Mouse (Mus musculus) 416B (cell line): ENCODE measurements around the gene Zan.
A peak's percentile ranks its signal among the peaks of the same experiment; 100 is the strongest.

Experiments used
- DNase-seq: peaks from one replicate; pipeline ENCODE4 v3.0.0; 2011; ENCODE audit warnings: low read depth

Gene Zan

DNA sequence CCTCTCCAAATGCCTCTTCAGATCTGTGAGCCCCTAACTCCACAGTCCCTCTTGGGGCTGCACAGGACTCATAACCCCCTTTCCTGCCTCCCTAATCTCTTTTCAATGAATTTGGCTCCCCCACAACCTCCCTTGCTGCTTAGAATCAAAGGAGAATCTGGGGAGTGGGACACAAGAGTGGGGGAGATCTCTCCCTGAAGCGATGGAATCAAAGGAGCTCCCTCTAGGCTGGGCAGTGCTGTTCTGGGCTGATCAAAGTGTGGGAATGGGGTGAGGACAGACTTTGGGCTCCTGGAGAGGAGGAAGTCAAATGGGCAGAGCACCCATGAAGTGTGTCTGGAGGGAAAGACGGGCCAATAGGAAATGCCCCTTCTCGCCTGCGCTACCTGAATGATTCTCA lies 125.5 kb downstream of the Zan start:
- DNase-seq: no peak

DNA sequence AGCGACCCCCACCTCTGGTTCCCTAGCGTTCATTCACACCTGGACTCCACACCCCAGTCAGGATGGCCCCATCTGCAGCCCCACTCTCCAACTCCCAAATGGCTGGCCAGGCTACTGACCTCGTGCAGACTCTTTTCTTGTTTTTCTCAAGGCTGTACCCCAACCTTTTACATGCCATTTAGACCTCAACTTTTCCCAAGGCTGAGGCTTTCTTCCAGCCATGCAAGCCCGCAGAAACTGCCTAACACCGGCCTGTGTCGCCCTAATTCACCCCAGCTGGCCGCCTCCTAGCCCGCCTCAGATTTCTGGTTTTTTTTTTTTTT lies 125.8 kb downstream of the Zan start:
- DNase-seq: no peak

DNA sequence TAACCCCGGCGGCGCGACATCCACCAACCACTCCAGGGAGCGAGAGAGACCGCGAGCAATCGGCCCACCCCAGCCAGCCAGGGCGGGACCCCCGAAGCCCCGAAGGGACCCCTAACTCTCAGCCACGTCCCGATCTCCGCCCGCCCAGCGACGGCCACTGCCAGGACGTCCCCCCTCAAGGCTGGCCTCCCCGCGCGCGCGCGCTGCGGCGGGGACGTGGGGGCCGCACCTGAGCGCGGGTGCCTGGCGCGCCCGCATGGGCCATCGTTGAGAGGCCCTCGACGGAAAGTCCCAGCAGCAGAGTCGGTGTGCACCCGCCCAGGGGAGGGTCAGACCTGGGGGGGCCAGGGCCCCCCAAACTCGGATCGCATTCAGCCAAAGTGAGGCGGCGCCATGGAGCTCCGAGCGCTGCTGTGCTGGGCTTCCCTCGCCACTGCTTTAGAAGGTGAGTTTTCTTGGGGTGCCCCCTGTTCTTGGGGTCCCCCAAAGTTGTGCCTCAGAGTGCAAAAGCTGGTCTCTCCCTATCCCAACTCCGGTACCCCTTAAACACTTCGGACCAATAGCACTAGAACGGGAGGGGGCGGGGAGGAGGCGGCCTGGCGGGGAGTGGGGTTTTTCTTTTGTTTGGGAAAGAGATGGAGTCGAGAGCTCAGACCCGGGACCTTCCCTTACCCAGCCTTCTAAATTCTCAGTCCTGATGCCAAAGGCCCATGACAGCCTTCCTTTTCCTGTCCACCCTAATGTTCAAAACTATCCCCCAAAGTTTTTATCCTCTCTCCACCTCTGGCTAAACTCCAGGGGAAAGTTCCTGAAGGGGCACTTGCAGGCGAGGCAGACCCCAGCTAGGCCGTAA lies 126.4 kb downstream of the Zan start:
- no peak for DNase-seq

DNA sequence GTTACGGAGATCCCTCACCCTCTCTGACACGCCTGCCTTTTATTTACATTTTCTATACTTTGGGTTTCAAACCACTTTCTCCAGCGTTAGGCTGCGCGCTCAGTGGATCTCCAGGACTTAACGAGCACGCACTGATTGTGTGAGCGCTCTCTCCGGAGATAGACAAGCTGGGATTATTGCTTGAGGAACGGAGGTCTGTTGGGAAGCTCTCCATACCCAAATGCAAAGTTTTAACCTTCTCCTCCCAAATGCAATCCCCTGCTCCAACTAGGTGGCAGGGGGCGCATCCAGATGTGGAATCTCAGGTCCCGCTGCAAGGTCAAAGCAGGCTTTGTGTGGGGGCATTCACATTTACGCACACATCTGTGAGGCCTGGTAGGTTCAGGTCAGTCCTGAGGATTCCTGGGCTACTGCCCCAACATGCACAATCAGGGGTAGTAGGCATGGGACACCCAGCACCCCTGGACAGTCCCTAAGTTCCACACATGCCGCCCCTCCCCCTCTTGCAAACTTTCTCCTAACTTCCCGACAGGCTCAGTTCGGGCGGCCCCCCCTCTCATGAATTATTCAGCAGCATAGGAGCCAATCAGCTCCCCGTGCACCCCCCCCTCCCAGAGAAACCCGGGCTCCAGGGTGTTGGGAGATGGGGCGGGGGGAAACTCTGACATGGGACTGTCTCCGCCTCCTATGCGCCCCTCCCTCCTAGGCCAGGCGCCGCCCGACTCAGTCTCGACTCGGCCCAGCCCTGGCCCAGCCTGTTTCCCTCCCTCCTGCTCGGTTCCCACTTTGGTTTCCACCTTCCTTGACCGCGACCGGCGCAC lies 127.3 kb downstream of the Zan start, which contains the start of gene Ephb4:
Gene Ephb4, plus strand, starts transcription at position 726 of the 821 bp plus-strand sequence.
- no peak for DNase-seq

DNA sequence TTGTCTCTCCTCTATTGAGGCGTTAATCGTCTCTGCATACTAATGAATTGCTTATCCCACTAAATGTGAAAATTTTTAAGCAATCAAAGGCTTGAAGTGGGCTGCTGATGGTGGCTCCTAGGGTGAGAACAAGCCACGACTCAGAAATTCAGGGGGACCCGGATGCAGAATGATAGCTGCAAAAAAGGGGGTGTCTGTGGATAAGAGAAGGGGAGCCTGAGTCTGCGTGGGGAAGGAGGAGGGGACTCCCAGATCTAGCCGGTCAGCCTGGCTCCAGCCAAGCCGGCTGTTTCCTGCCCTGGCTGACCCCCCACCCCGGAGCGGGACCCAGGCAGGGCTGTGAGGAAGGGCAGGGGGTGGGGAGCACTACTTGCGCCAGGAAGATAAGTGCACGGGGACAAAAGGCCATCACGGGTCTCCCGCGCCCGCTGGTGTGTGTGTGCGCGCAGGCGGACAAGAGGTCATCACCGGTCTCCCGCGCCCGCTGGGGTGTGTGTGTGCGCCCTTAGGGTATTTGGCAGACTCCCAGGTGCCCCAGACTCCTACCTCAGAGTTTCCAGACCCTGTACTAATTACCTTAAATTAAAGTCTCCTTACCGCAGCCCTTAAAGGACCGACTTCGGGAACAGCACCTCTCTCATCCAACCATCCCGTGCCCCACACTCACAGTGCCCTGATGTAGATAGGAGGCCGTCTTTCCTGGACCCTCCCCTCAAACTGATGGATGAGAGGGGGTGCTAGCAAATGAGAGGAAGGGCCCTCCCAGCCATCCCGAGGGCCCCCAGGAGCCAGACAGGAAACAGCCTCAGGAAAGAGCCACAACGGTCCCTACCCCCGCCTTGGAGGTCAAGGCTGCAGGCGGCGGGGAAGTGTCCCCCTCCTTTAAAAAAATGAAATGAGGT lies 128.1 kb downstream of the Zan start:
- no peak for DNase-seq

DNA sequence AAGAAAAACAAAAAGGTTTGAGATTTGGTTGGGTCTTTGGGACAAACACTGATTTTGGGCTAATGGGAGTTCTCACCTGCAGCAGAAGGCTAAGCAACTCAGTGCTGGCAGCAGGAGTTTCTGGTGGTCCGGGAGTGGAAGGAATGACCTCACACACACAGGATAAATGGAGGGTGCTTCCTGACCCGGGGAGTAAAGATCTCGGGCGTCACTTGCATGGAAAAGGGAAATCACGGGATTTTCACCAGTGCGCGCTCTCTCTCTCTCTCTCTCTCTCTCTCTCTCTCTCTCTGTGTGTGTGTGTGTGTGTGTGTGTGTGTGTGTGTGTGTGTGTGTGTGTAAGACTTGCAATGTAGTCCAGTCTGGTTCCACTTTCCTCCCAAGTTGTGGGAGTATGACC lies 129.0 kb downstream of the Zan start:
- no peak for DNase-seq

DNA sequence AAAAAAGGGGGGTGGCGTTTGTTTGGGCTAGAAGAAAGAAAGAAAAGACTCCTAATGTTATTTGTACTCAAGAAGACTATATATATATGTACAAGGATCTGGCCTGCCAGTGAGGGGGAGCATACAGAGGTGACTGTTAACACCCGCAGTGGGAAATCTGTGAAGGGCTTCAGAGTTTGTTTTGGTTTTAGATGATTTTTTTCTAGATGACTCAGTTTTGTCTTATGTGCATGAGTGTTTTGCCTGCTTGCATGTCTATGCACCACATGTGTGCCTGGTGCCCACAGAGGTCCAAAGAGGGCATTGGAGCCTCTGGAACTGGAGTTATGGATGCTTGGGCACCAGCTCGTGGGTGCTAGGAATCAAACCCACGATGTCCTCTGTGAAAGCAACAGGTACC lies 129.9 kb downstream of the Zan start:
- DNase-seq: no peak

DNA sequence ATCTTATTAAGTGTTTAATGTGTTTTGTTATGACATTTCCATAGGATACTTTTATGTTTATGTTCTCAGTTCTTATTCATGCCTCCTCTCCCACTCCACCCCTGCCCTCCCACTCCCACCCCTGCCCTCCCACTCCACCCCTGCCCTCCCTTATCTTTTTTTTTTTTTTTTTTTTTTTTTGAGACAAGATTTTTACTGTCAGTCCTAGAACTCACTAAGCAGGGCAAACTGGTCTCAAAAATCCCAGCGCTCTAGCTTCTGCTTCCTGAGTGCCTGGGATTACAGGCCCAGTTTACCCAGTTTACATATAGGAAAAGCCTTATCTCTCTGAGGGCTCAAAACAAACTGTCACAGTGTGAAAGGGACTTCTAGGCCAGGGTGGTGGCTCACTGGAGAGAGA lies 130.5 kb downstream of the Zan start:
- DNase-seq: no peak

DNA sequence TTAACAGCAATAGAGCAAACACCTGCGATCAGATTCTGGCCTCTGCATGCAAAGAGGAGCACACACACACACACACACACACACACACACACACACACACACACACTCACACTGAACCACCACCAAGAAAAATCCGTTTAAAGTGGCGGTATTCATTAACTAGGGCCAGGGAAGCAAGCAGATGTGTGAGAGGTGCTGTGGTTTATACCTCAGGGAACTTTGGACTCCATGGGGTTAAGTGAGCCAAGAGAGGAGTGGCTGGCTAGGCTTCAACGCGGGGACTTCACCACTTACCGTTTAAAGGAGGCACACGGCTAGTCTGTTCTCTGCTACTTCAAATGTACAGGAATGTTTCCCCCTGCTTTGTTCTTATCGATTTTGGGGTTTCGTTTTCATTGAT lies 131.0 kb downstream of the Zan start:
- DNase-seq: no peak

DNA sequence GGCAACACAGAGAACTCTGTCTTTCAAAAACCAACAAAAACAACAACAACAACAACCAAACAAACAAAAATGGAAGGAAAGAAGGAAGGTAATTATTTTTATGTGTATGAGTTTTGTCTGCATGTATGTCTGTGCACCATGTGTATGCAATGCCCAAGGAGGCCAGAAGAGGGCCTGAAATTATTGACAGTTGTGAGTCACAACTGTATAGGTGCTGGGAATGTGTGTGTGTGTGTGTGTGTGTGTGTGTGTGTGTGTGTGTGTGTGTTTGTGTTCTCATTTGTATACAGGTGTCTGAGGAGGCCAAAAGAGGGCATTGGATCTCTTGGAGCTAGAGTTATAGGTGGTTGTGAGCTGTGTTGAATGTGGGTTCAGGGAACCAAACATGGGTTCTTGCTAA lies 133.0 kb downstream of the Zan start:
- no peak for DNase-seq

DNA sequence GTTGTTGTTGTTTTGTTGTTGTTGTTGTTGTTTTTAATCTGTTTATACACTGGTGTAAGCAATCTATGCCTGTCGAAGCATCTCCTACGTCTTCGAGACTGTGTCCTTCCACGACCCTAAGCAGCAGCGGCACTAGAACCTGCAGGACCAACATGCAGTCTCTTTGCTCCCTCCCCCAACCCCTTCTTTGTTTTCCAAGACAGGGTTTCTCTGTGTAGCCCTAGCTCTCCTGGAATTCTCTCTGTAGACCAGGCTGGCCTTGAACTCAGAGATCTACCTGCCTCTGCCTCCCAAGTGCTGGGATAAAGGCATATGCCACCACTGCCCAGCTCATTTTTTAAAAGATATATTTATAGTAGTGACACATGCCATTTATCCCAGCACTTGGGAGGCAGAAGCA lies 133.5 kb downstream of the Zan start:
- DNase-seq: no peak

DNA sequence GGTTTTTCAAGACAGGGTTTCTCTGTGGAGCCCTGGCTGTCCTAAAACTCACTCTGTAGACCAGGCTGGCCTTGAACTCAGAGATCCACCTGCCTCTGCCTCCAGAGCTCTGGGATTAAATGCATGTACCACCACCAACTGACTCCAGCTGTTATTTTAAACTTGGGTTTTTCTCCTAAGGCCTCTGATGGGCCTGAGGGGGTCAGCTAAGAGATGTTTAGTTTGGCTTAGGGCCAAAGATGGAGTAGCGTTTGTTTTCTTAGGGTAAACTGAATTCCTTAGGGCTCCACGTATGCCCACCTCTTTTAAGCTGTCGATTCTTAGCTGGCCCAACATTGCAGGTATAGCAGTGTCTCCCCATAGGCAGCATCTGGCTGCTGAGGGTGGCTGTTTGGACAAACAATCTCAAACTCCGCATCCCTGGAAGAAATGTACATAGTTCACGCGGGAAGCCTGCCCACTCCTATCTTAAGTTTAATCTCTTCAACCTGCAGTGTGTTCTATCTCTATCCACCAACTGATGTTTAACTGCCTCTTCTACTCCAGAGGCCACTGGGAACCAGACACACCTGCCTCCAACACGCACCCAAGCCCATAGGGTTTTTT lies 134.4 kb downstream of the Zan start:
- no peak for DNase-seq

DNA sequence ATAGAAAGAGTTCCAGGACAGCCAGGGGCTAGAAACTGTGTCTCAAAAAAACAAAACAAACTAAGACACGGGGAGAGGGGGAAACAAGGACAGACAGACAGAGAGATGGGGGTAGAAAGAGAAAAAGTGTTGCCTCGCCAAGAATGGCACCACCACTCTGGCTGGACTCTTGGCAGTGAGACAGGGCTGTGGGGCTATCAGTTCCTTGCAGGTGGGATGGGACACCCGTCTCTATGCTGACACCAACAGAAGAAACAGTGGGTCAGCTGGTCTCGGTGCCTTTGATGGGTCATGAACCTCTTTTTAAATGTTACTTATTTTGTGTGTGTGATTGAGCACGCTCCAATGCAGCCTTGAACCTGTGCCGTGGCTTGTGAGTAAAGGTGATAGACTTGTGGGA lies 136.6 kb downstream of the Zan start:
- no peak for DNase-seq

DNA sequence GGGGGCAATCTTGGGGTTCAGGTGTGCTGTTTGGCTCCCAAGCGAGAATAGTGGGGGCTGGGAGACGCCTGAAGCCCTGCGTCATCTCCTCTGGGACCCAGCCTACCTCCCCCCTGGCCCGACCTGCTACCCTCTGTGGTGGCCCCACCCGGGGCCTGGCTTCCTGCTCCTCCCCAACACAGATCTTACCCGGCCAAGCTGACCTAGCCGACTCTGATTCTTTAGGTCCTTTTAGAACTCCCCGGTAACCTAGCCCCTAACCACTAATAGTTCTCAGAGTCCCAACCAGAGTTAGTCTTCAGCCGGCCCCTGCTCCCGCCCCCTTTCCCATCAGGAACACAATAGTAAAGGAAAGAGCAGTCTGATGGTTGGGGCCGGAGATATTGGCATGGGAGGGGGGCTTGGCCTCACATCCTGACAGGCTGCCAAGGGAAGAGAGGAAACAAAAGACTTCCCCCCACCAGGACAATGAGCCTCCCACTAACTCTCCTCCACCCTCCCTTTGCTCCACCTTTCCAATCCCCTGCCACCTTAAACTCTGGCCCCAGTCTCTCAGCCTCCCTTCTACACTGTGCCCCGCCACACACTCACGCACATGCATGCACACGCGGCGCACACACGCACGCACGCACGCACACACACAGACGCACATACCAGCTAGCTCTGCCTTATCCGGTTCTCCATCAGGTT lies 137.4 kb downstream of the Zan start:
- DNase-seq: no peak

DNA sequence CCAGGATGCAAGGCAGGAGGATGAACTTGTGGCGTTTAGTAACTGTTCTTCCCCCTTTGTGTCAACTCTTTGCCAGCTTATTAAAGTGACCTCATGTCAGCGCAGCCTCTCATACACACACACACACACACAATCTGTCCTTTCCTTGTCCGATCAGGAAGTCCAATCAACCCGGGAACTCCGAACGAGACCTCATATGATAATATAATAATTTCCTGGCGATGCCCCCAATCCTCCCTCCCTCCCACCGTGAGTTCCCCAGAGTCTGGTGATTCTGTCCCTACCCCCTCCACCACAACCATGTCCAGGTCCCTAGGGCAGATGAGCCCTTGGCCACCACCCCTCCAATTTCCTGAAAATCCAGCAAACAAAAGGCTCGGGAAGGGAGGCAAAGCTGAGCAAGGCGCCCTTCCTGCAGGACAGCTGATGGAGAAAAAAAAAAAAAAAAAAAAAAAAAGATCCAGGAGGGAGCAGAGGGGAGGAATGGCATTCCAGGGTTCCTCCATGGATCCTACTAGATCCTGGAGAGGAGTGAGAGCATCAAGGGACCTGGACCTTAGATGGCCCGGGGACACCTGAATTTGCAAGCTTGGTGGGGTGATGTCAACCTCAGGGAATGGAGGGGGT lies 138.1 kb downstream of the Zan start:
- no peak for DNase-seq

DNA sequence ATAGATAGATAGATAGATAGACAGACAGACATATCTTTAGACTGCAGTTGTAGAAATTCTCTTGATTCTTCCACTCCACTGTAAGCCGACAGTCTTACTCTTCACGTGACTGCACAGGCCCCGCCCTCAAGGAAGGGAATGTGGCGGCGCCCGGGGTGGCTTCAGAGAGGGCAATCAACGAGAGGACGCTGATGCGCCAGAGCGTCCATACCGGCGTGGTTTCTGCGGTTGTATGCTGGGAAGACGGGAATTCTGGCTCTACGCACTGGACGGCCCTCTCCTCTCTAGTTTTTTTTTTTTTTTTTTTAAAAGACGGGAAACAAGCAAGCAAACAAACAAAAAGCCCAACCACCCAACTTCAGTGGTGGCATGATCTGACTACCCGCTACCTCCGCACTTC lies 138.6 kb downstream of the Zan start:
- peak; percentile 85 for DNase-seq

DNA sequence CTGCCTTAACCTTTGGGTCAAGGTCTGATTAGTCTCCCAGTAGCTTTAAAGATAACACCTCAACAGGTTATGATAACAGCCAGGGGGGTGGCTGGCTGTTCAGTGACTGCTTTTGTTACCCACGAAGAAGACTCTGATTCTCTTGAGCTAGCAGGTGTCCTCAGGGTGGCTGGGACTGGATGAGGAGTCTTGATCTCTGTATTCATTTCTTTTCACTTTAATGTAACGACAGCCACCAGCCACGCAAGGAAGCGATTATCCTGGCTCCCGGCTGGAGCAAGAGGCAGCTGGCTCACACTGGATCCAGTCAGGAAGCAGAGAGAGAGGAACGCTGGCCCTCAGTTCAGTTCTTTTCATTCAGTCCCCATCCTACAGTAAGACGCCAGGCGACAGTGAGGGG lies 139.7 kb downstream of the Zan start:
- DNase-seq: no peak

DNA sequence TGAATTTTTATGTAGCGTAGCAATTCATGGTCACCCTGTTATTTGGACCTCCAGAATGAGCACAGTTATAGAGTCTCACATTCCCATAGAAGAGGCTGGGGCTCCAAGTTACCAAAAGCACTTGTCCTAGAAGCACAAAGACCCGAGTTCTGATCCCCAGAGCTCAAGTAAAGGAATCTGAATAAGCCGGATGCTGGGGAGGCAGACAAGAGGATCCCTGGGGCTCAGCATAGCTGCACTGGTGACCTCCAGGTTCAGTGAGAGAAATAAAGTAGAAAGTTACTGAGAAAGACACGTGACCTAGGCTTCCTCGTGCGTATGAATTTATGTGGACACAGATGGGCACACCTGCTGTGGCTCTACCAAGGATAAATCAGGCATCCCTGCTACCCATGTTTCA lies 141.8 kb downstream of the Zan start:
- no peak for DNase-seq

DNA sequence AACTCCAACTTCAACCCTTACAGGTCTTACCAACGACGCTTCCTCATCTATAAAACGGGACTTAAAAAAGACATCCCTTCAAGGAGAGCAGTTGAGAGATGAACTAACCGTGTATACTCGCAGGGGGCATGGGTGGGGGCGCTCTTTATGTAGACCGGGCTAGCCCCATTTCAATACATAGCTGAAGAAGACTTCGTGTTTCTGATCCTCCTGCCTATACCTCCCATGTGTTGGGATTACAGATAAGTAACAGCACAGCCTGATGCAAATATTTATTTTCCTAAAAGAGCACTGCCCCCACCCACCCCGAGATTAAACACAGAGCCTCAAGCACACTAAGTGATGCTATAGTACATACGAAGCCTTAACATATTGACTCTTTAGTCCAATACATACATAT lies 142.5 kb downstream of the Zan start:
- peak; percentile 32 for DNase-seq

DNA sequence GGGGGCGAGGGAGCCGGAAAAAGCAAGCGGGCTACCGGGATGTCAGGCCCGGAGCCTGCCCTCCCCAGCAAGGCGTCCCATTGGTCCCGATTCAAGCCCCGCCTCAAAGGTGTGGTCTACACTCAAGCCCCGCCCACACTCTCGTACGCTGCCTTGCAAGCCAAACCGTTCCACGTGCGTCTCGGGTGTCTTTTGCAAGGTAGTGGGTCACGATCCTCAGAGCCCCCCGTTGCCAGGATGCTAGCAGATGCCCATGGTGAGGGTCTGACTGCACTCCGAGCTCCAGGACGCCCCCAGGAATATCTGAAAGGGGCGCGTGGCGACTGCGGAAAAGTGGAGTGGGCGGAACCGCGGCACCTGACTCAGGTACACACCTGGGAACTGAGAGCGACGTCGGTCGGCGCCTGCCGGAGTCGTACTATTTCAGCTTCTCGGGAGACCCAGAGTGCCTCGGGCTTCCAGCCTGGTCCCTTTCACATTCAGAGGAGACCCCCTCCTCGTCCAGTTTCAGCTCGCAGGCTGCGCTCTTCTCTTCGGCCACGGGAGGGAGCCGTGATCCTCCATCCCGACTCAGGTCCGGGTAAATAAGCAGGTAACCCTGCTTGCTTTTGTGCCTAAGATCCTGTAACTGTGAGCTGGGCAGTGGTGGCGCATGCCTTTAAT lies 143.2 kb downstream of the Zan start, which contains the start of gene Slc12a9:
Gene Slc12a9, minus strand, starts transcription at position 86 of the 663 bp plus-strand sequence.
- DNase-seq: peak; percentile 94
